Mouse (Mus musculus) spleen, adult 2 months (tissue): ENCODE data around the gene Igf2bp2.

Source experiments
- CTCF ChIP-seq: fragments of 200-500 bp; IDR thresholded peaks from 2 replicates; pipeline ENCODE4 v1.5.1; 2011; ENCODE audit warnings: mild to moderate bottlenecking, inconsistent platforms; ENCODE audit not compliant: insufficient read depth, insufficient read length, insufficient replicate concordance; ENCODE audit errors: extremely low read depth
- POLR2A ChIP-seq: fragments of 200-500 bp; IDR thresholded peaks from 2 replicates; pipeline ENCODE4 v1.6.1; 2011; ENCODE audit warnings: low read depth, low read length, inconsistent platforms

DNA sequence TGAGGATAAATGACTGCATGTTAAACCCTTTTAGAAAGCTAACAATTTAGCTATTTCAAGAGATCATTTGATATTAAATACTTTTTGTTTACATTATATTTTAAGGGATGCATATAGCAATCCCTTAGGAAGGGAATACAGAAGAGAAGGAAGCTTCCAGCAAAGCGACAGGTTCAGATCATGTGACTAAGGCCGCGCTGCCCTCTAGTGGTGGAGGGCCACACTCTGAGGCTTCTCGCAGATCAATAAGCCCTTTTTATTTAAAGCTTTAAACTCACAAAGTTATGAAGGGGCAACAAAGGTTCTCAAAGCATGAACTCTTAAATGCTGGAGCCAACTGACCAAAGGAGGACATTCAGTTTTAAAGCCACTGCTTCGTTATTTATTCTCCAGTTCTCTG lies 39.4 kb downstream of the Igf2bp2 start:
- TF ChIP-seq CTCF, result peak; percentile 87; the same call in 1 of the 2 replicates
- no peak for TF ChIP-seq POLR2A
